Mouse (Mus musculus): ENCODE results near the gene Olfr1225. TPM values are rescaled to one million over a fixed set of nuclear protein-coding genes. Genes with fewer than 3 reads are reported as not detected.
"Not testable (repeated sequence)": the region's sequence is repeated elsewhere in the genome, so short reads cannot be mapped to it uniquely, and the experiment has no call there.

Gene Olfr1225
- not detected in 2 replicates for polyA plus RNA-seq (2012)

- H3K4me3 ChIP-seq (replicated peaks): no peak within 1 kb of the TSS
These were observed at the start of gene Olfr1225 for GRCm38 (mm10) chr2:89174569-89174968. TSS of gene Olfr1225 (minus strand) at chr2:89174669.

GRCm38 (mm10) chr2:89199948-89200347, 25.5 kb upstream of the Olfr1225 start, which contains the start of gene Olfr1226:
TSS of gene Olfr1226 (minus strand) at chr2:89200048.
- H3K4me3 ChIP-seq (replicated peaks): no peak within 1 kb of the TSS
- no peaks in the 10 kb centered on the region for H3K4me1 ChIP-seq (ENCODE audit: control insufficient read depth)
- no peak for TF ChIP-seq GATA1 (IDR thresholded peaks at IDR 0.05; ENCODE audit: low read length)
- TF ChIP-seq TAL1 (IDR thresholded peaks at IDR 0.05; ENCODE audit: low read length): no peak
- H3K9me3 ChIP-seq (ENCODE audit: control insufficient read depth, low read length): no peaks in the 10 kb centered on the region
- no peaks in the 10 kb centered on the region for H3K36me3 ChIP-seq (ENCODE audit: control insufficient read depth)
- no peaks in the 10 kb centered on the region for H3K27me3 ChIP-seq (ENCODE audit: control insufficient read depth)

More at GRCm38 (mm10) chr2:89174569-89174968, at the start of gene Olfr1225:
- H3K4me1 ChIP-seq (ENCODE audit: control insufficient read depth): no peaks in the 10 kb centered on the region
- no peaks in the 10 kb centered on the region for H3K9me3 ChIP-seq (ENCODE audit: control insufficient read depth, low read length)
- no peaks in the 10 kb centered on the region for H3K36me3 ChIP-seq (ENCODE audit: control insufficient read depth)
- no peaks in the 10 kb centered on the region for H3K27me3 ChIP-seq (ENCODE audit: control insufficient read depth)
- no peak for TF ChIP-seq GATA1 (IDR thresholded peaks at IDR 0.05; ENCODE audit: low read length)
- TF ChIP-seq TAL1 (IDR thresholded peaks at IDR 0.05; ENCODE audit: low read length): no peak

GRCm38 (mm10) chr2:89196325-89196982, 22.0 kb upstream of the Olfr1225 start:
- H3K4me3 ChIP-seq (replicated peaks): no peak overlapping the region

GRCm38 (mm10) chr2:89164711-89165110, 9.8 kb downstream of the Olfr1225 start:
- H3K4me1 ChIP-seq (ENCODE audit: control insufficient read depth); H3K9me3 ChIP-seq (ENCODE audit: control insufficient read depth, low read length); H3K27me3 ChIP-seq (ENCODE audit: control insufficient read depth); H3K4me3 ChIP-seq (replicated peaks); H3K36me3 ChIP-seq (ENCODE audit: control insufficient read depth): not testable (repeated sequence)

More at GRCm38 (mm10) chr2:89196325-89196982, 22.0 kb upstream of the Olfr1225 start:
- no peaks in the 10 kb centered on the region for H3K9me3 ChIP-seq (ENCODE audit: control insufficient read depth, low read length)
- no peak for TF ChIP-seq TAL1 (IDR thresholded peaks at IDR 0.05; ENCODE audit: low read length)
- TF ChIP-seq GATA1 (IDR thresholded peaks at IDR 0.05; ENCODE audit: low read length): no peak
- H3K4me1 ChIP-seq (ENCODE audit: control insufficient read depth): no peaks in the 10 kb centered on the region
- no peaks in the 10 kb centered on the region for H3K27me3 ChIP-seq (ENCODE audit: control insufficient read depth)
- no peaks in the 10 kb centered on the region for H3K36me3 ChIP-seq (ENCODE audit: control insufficient read depth)

GRCm38 (mm10) chr2:89163991-89164390, 10.5 kb downstream of the Olfr1225 start, which contains the start of gene Olfr1224-ps1:
TSS of gene Olfr1224-ps1 (minus strand) at chr2:89164091.
- H3K36me3 ChIP-seq (ENCODE audit: control insufficient read depth); H3K27me3 ChIP-seq (ENCODE audit: control insufficient read depth); H3K4me3 ChIP-seq (replicated peaks); H3K4me1 ChIP-seq (ENCODE audit: control insufficient read depth); H3K9me3 ChIP-seq (ENCODE audit: control insufficient read depth, low read length): not testable (repeated sequence)

- Histone ChIP-seq H3K4me1 (ENCODE audit: control insufficient read depth) (no peaks in the 10 kb centered on the region), H3K9me3 (ENCODE audit: control insufficient read depth, low read length) (peaks cover under 1% of the 10 kb centered on the region; the same call in 1 of the 2 replicates), H3K36me3 (ENCODE audit: control insufficient read depth) (no peaks in the 10 kb centered on the region), H3K27me3 (ENCODE audit: control insufficient read depth) (no peaks in the 10 kb centered on the region), H3K4me3 (replicated peaks) (no peak within 1 kb of the TSS)
- no peak for TF ChIP-seq GATA1 (IDR thresholded peaks at IDR 0.05; ENCODE audit: low read length)
- TF ChIP-seq TAL1 (IDR thresholded peaks at IDR 0.05; ENCODE audit: low read length): no peak
These were observed 23.0 kb downstream of the Olfr1225 start, which contains the start of gene Olfr1223 for GRCm38 (mm10) chr2:89151460-89151859. TSS of gene Olfr1223 (minus strand) at chr2:89151560.

GRCm38 (mm10) chr2:89132954-89133353, 41.5 kb downstream of the Olfr1225 start, which contains the start of gene Olfr1222:
TSS of gene Olfr1222 (minus strand) at chr2:89133054.
- no peaks in the 10 kb centered on the region for H3K4me1 ChIP-seq (ENCODE audit: control insufficient read depth)
- TF ChIP-seq TAL1 (IDR thresholded peaks at IDR 0.05; ENCODE audit: low read length) (no peak), GATA1 (IDR thresholded peaks at IDR 0.05; ENCODE audit: low read length) (no peak)
- H3K36me3 ChIP-seq (ENCODE audit: control insufficient read depth): no peaks in the 10 kb centered on the region
- H3K9me3 ChIP-seq (ENCODE audit: control insufficient read depth, low read length): no peaks in the 10 kb centered on the region
- no peak within 1 kb of the TSS for H3K4me3 ChIP-seq (replicated peaks)
- no peaks in the 10 kb centered on the region for H3K27me3 ChIP-seq (ENCODE audit: control insufficient read depth)

Other genes starting within 250 kb of the Olfr1225 start
- gene Olfr1211, start 236.6 kb downstream of the Olfr1225 start, polyA plus RNA-seq (2012): not detected in 2 replicates
- not detected in 2 replicates for gene Olfr1212, start 220.7 kb downstream of the Olfr1225 start, polyA plus RNA-seq (2012)
- not detected in 2 replicates for gene Gm13762, start 194.4 kb downstream of the Olfr1225 start, polyA plus RNA-seq (2012)
- gene Olfr1214, start 182.0 kb downstream of the Olfr1225 start, polyA plus RNA-seq (2012): not detected in 2 replicates
- gene Olfr1215, start 167.7 kb downstream of the Olfr1225 start, polyA plus RNA-seq (2012): not detected in 2 replicates
- not detected in 2 replicates for gene Olfr1216, start 156.3 kb downstream of the Olfr1225 start, polyA plus RNA-seq (2012)
- not detected in 2 replicates for gene Olfr1217, start 142.6 kb downstream of the Olfr1225 start, polyA plus RNA-seq (2012)
- not detected in 2 replicates for gene Olfr1218, start 113.5 kb downstream of the Olfr1225 start, polyA plus RNA-seq (2012)
- not detected in 2 replicates for gene Olfr1219, start 91.2 kb downstream of the Olfr1225 start, polyA plus RNA-seq (2012)
- not detected in 2 replicates for gene Olfr1220, start 67.8 kb downstream of the Olfr1225 start, polyA plus RNA-seq (2012)
- gene Olfr1221, start 57.4 kb downstream of the Olfr1225 start, polyA plus RNA-seq (2012): not detected in 2 replicates
- not detected in 2 replicates for gene Olfr1222, start 41.6 kb downstream of the Olfr1225 start, polyA plus RNA-seq (2012)
- not detected in 2 replicates for gene Olfr1223, start 23.1 kb downstream of the Olfr1225 start, polyA plus RNA-seq (2012)
- gene Olfr1224-ps1, start 10.6 kb downstream of the Olfr1225 start, polyA plus RNA-seq (2012): not detected in 2 replicates
- not detected in 2 replicates for gene Olfr1226, start 25.4 kb upstream of the Olfr1225 start, polyA plus RNA-seq (2012)
- gene Olfr1228, start 79.4 kb upstream of the Olfr1225 start, polyA plus RNA-seq (2012): not detected in 2 replicates
- not detected in 2 replicates for gene Olfr1229, start 113.3 kb upstream of the Olfr1225 start, polyA plus RNA-seq (2012)
- not detected in 2 replicates for gene Olfr1230, start 122.6 kb upstream of the Olfr1225 start, polyA plus RNA-seq (2012)
- not detected in 2 replicates for gene Olfr1231, start 132.4 kb upstream of the Olfr1225 start, polyA plus RNA-seq (2012)
- gene Olfr1232, start 155.0 kb upstream of the Olfr1225 start, polyA plus RNA-seq (2012): not detected in 2 replicates
- gene Olfr1233, start 167.7 kb upstream of the Olfr1225 start, polyA plus RNA-seq (2012): not detected in 2 replicates
- not detected in 2 replicates for gene Olfr1234, start 190.2 kb upstream of the Olfr1225 start, polyA plus RNA-seq (2012)
- not detected in 2 replicates for gene Olfr1238, start 235.0 kb upstream of the Olfr1225 start, polyA plus RNA-seq (2012)
- gene Olfr1239, start 245.7 kb upstream of the Olfr1225 start, polyA plus RNA-seq (2012): not detected in 2 replicates

All from erythroblast, embryonic 14.5 days (primary cell).